Mouse (Mus musculus) hindbrain, postnatal 0 days (tissue): Measurements from ENCODE around the gene Adamts14. TPM values are rescaled to one million over a fixed set of nuclear protein-coding genes. Genes with fewer than 3 reads are reported as not detected.

Experiments
- ATAC-seq: fragments of 200-750 bp; cut with Nextera tagmentation; 2 replicates; pipeline ENCODE4 v1.8.0; 2017; ENCODE audit warnings: mild to moderate bottlenecking, moderate TSS enrichment, moderate library complexity
- DNase-seq: peaks from one replicate; pipeline ENCODE4 v3.0.0-alpha.2; 2015; ENCODE audit warnings: low spot score
- H3K27ac ChIP-seq: fragments of 300-500 bp; sonication (generic); 2 replicates; pipeline ENCODE4 v1.5.1; 2014; ENCODE audit warnings: mild to moderate bottlenecking
- H3K27me3 ChIP-seq: fragments of 300-500 bp; sonication (generic); 2 replicates; pipeline ENCODE4 v1.6.1; 2014; ENCODE audit warnings: low read length, mixed read lengths; ENCODE audit not compliant: insufficient read depth
- H3K36me3 ChIP-seq: fragments of 300-500 bp; sonication (generic); 2 replicates; pipeline ENCODE4 v1.6.1; 2014; ENCODE audit warnings: low read length, mixed read lengths; ENCODE audit not compliant: insufficient read depth
- H3K4me1 ChIP-seq: fragments of 300-500 bp; sonication (generic); 2 replicates; pipeline ENCODE4 v1.6.1; 2014; ENCODE audit warnings: antibody characterized with exemption, low read length, mixed read lengths; ENCODE audit not compliant: insufficient read depth
- H3K4me2 ChIP-seq: fragments of 300-500 bp; sonication (generic); 2 replicates; pipeline ENCODE4 v1.6.1; 2014; ENCODE audit warnings: low read depth, mild to moderate bottlenecking, low read length, moderate library complexity, mixed read lengths
- H3K4me3 ChIP-seq: fragments of 300-500 bp; sonication (generic); 2 replicates; pipeline ENCODE4 v1.5.1; 2014; ENCODE audit warnings: low read length
- H3K9ac ChIP-seq: fragments of 300-500 bp; sonication (generic); replicated peaks from 2 replicates; pipeline ENCODE4 v1.6.1; 2014; ENCODE audit warnings: mild to moderate bottlenecking, low read length, moderate library complexity, mixed read lengths
- H3K9me3 ChIP-seq: fragments of 300-500 bp; sonication (generic); 2 replicates; pipeline ENCODE4 v1.6.1; 2016; ENCODE audit warnings: low read length, mixed read lengths
- CTCF ChIP-seq: IDR thresholded peaks from 2 replicates; pipeline ENCODE4 v1.5.1; 2016; ENCODE audit warnings: antibody characterized with exemption, control low read depth, low read depth
- WGBS: fragments of 180-500 bp; shearing (Covaris S2); extraction: QIAGEN DNeasy Blood & Tissue Kit; methylation state at CpG from one replicate; pipeline ENCODE4 v1.1.7; 2014; 5-methylcytosine and 5-hydroxymethylcytosine counted together
- polyA plus RNA-seq: library from polyadenylated mRNA; unstranded; fragments of >200 nt; fragmentation: Nextera tagmentation; extraction: Ambion mirVana; gene quantifications from 2 replicates; pipeline ENCODE4 v1.2.1, GENCODE M21; 2015
- total RNA-seq: library from RNA; depleted of rRNA; stranded (reverse); fragments of >200 nt; gene quantifications from 2 replicates; pipeline ENCODE4 v1.2.3, GENCODE M21; 2014

Gene Adamts14
- total and polyA plus RNA-seq, 2 experiments from 2014 or later, result 0.36 to 1.8 TPM

DNA sequence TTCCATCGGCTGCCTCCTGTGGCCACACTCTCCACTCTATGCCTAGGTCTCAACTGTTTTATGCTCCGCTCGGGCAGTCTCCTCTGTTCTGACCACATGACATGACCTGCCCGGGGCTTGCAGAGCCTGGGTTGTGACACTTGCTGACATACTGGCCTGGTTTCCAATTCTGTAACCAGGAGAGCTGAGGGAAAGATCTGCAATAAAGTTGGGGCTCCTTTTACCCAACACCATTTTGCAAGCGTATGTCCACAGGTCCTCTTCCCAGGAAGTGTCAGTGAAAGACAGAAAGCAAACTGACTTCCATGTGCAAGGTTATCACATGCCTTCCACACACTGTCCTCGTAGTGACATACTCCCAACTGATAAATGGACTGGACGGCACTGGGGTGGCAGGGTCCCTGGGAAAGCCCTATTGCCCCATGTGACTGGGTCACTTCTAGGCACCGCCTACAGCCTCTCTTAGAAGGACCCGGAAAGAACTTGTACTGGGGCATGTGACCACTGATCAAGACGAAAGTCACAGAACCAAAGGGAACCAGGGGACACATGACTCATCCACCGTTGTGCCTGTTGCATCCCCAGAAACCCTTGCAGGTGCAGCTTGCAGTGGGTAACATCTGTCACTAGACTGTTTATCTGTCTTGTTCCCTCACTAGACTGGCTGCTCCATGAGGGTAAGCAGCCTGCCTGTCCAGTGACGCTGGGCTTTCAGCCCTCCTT, 71.5 kb downstream of the Adamts14 start:
- WGBS, result 89% methylated on average over 12 of the region's 12 CpGs
- Histone ChIP-seq H3K27ac (no peak overlapping the region), H3K9ac (no peak overlapping the region), H3K4me1 (no peaks in the 10 kb centered on the region), H3K4me3 (no peak overlapping the region), H3K9me3 (no peaks in the 10 kb centered on the region), H3K27me3 (no peaks in the 10 kb centered on the region), H3K36me3 (no peaks in the 10 kb centered on the region), H3K4me2 (no peak overlapping the region)
- ATAC-seq, result no peak
- no peak for DNase-seq
- TF ChIP-seq CTCF, result no peak

DNA sequence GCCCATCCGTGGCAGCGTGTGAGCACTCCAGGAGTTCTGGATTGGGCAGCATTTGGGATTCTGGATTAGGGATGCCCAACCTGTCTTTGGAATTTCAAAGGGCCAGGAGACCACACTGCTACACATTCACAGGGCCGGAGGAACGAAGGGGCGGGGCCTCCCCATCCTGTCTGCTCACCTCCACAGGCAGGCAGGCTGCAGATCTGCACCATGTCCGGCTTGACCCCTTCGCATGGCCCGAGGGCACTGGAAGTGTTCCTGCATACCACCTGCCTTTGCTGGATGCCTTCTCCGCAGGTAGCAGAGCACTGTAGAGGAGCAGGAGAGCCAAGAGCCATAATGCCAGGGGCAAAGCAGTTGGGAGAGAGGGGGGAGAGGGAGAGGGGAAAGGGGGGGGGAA, 72.2 kb downstream of the Adamts14 start:
- TF ChIP-seq CTCF, result no peak
- H3K27ac ChIP-seq, result no peak overlapping the region
- no peak overlapping the region for H3K4me2 ChIP-seq
- no peaks in the 10 kb centered on the region for H3K4me1 ChIP-seq
- no peak overlapping the region for H3K4me3 ChIP-seq
- DNase-seq, result no peak
- no peaks in the 10 kb centered on the region for H3K36me3 ChIP-seq
- no peak for ATAC-seq
- no peaks in the 10 kb centered on the region for H3K9me3 ChIP-seq
- 60% methylated on average over 9 of the region's 9 CpGs for WGBS
- no peaks in the 10 kb centered on the region for H3K27me3 ChIP-seq
- no peak overlapping the region for H3K9ac ChIP-seq

DNA sequence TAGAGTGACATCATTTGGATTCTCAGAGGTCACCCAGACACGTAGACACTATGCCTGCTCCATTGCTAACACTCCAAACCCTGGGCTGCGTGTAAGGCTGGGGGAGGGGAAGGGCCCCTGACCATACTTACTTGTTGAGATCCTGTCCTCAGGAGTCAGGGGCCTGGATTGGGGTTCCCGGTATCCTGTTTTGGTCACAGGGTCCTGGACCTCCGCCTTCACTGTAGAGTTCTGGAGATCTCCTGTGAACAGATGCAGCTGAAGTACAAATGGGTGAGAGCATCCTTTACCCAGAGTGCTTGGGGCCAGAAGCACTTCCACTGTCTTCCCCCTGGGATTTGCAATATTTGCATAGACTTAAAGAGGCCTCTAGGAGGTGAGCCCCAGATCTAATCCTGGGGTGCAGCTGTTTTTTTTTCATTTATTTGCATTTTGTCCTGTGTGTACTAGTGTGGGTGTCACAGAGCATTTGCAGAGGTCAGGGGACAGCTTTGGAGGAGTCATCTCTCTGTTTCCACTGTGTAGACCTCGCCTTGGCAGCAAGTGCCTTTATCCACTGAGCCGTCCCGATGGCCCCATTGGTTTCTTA, 72.9 kb downstream of the Adamts14 start:
- no peak for TF ChIP-seq CTCF
- WGBS, result 80% methylated on average over 7 of the region's 7 CpGs
- no peaks in the 10 kb centered on the region for H3K9me3 ChIP-seq
- DNase-seq (no peak), ATAC-seq (no peak)
- H3K4me2 ChIP-seq, result no peak overlapping the region
- H3K27me3 ChIP-seq, result no peaks in the 10 kb centered on the region
- no peaks in the 10 kb centered on the region for H3K36me3 ChIP-seq
- H3K4me3 ChIP-seq, result no peak overlapping the region
- H3K9ac ChIP-seq, result no peak overlapping the region
- no peak overlapping the region for H3K27ac ChIP-seq
- no peaks in the 10 kb centered on the region for H3K4me1 ChIP-seq

DNA sequence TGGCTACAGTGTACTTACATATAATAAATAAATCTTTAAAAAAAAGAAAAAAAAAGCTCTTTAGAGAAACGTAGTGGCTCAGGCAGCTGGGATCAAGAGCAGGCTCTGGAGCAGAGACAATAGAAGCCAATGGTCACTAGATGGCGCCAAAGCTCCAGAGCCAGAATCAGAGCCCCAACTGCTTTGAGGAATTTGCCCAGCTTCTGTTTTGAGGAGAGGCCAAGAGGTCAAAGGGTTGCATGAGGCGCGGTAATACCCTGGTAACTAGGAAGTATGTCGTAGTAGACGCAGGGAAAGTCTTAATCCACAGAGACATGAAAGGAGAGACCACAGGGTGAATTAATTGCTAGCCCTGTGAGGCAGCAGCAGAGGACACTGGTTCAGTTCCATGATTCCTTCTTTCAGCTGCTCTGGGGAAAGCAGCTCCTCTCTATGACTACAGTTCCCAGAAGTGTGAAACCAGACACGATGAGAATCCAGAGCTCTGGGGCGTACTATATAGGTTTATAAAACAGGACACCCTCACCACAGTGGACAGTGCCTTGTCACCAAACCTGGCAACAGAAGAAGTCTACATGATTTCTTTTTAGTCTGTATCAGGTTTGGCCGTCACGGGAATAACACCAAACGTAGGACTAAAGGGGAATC, 73.5 kb downstream of the Adamts14 start:
- ATAC-seq, result peak; percentile 62
- Histone ChIP-seq H3K4me1 (no peaks in the 10 kb centered on the region), H3K4me2 (no peak overlapping the region), H3K9ac (no peak overlapping the region), H3K4me3 (no peak overlapping the region), H3K27me3 (no peaks in the 10 kb centered on the region), H3K27ac (no peak overlapping the region), H3K9me3 (no peaks in the 10 kb centered on the region), H3K36me3 (no peaks in the 10 kb centered on the region)
- TF ChIP-seq CTCF, result peak; percentile 95
- peak; percentile 89 for DNase-seq
- 23% methylated on average over 11 of the region's 11 CpGs for WGBS

DNA sequence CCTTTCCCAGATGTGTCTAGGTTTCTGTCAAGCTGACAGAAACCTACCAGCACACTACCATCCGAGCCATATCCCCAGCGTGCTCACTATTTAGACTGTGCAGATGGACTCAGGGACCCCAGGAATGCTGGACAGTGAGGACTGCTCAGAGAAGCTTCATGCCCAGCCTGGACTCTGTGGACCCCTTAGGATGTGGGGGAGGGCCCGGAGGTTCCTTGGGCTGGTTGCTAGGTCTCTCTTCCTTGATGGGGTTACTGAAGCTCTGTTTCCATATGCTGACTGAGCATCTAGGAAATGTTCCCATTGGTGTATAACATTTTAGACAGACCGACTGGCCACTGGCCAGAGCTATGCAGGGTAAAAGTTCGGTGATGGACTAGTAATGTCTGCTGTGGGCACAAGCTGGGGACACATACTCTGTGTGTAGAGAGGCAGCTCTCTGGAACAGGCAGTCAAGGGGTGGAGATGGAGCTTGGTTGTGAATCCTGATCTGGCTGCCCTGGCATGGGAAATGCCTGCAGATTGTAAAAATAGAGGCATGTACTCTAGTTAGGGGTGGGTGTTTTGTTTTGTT, 77.4 kb downstream of the Adamts14 start:
- Histone ChIP-seq H3K9ac (no peak overlapping the region), H3K36me3 (no peaks in the 10 kb centered on the region), H3K4me2 (no peak overlapping the region), H3K4me1 (no peaks in the 10 kb centered on the region), H3K4me3 (no peak overlapping the region), H3K27me3 (no peaks in the 10 kb centered on the region), H3K9me3 (no peaks in the 10 kb centered on the region), H3K27ac (no peak overlapping the region)
- ATAC-seq, result no peak
- no peak for TF ChIP-seq CTCF
- WGBS, result 85% methylated on average over 5 of the region's 5 CpGs
- DNase-seq, result no peak

DNA sequence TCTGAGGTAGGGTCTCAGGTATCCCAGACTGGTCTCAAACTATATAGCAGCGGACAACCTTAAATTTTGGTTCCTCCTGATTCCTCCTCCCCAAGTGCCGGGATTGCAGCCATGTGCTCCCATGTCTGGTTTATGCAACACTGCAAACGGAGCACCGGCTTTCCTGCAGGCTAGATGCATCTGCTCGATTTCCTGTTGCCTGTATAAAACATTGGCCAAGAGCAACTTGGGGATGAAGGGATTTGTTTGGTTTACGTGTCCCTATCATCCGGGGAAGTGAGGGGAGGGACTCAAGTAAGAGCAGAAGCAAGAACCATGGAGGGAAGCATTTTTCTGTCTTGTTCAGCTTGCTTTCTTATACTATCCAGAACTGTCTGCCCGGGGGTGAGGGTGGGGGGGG, 78.0 kb downstream of the Adamts14 start:
- ATAC-seq, result no peak
- no peak for DNase-seq
- no peak overlapping the region for H3K27ac ChIP-seq
- H3K4me2 ChIP-seq, result no peak overlapping the region
- no peaks in the 10 kb centered on the region for H3K4me1 ChIP-seq
- no peak overlapping the region for H3K4me3 ChIP-seq
- TF ChIP-seq CTCF, result no peak
- H3K9me3 ChIP-seq, result no peaks in the 10 kb centered on the region
- H3K36me3 ChIP-seq, result no peaks in the 10 kb centered on the region
- 89% methylated on average over 8 of the region's 8 CpGs for WGBS
- no peak overlapping the region for H3K9ac ChIP-seq
- no peaks in the 10 kb centered on the region for H3K27me3 ChIP-seq

DNA sequence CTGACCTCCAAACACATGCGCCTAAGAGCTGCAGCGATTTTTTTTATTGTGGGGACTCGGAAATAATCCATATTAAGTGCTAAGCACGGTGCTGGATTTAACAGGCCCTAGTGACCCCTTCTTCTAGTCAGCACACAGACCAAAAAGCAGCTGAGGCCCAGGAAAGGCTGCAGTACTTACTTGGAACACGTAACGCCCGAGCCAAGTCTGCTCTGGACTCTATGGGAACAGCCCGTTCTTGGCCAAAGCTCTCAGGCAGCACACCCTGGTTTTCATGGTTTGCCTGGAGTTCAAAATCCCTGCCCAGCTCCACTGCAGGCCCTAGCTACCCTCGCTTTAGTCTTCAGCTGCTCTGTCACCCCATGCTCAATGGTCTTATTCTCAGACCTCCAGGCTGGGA, 78.6 kb downstream of the Adamts14 start:
- no peak for TF ChIP-seq CTCF
- 73% methylated on average over 9 of the region's 9 CpGs for WGBS
- H3K36me3 ChIP-seq, result no peaks in the 10 kb centered on the region
- no peak overlapping the region for H3K9ac ChIP-seq
- no peaks in the 10 kb centered on the region for H3K9me3 ChIP-seq
- no peaks in the 10 kb centered on the region for H3K27me3 ChIP-seq
- no peak overlapping the region for H3K4me3 ChIP-seq
- H3K27ac ChIP-seq, result no peak overlapping the region
- H3K4me1 ChIP-seq, result no peaks in the 10 kb centered on the region
- H3K4me2 ChIP-seq, result no peak overlapping the region
- DNase-seq (no peak), ATAC-seq (no peak)
